Mouse (Mus musculus) lung, postnatal 36 days (tissue): ENCODE data around the gene Dtx3l.
"Not testable (repeated sequence)": the region's sequence is repeated elsewhere in the genome, so short reads cannot be mapped to it uniquely, and the experiment has no call there.

Source experiments
- DNase-seq: peaks from one replicate; pipeline ENCODE4 v3.0.0; 2022; ENCODE audit warnings: mixed read lengths

The Dtx3l gene

DNA sequence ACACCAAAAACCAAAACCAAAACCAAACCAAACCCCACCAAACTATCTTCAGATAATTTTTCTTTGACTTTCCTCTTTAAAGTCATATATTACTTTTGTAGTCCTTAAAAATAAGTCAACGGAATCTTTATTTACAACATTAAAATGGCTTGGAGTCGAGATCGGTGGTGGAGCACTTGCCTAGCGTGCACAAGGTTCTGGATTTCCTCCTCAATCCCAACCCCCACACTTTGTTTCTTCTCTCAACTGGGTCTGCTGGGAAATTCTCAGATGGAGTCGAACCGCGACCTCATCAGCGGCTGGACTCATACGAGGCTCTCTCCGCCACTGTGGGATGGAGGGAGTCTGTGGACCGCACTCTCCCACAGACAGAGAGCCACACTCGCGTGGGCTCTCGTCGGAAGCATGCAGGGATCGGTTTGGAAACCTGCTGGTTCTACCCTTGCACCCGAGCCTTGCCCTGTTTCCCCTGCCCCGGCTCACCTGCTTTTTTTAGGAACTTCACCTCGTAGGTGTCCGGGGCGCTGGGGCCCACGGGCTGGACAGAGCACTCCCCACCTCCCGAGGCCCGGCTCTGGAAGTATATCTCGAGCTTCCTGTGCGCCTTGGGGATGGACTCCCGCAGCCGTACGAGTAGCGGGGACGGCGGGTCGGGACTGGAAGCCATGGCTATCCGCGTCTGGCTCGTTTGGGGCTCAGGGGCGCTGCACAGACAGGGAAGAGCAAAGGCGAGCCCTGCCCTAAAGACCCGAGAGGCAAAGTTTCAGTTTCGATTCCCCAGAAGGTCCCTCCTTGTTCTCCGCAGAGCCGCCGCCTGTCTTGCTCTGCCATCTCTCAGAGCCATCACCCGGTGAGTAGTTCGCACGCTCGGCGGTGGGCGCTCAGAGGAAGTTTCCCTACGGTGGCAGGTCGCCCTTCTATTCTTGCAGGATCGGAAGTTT is at the start of gene Dtx3l, which contains the start of gene Parp9:
Gene Dtx3l (minus strand): TSS at position 941 of the 941 bp plus-strand sequence.
Gene Parp9 (plus strand): TSS at position 260 of the 941 bp plus-strand sequence.
- peak; percentile 81 for DNase-seq

DNA sequence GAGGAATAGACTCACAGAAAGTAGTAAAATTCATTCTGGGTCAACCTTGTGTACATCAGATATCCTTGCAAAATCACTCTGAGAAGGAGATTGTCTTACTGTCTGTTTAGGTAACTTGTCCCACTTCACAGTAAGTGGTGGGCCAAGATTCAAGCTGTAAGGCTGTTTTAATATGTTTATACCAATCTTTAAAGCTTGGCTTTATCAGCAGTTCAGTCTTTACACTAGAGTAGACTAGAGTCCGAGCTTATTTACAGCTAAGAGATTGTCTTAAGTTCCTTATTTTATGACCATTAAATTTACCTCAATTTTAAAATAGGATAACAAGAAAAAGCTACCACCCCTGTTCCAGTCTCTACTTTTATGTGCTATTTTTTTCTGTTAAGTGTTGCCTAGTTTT is 49.0 kb upstream of the Dtx3l start:
- DNase-seq: no peak

DNA sequence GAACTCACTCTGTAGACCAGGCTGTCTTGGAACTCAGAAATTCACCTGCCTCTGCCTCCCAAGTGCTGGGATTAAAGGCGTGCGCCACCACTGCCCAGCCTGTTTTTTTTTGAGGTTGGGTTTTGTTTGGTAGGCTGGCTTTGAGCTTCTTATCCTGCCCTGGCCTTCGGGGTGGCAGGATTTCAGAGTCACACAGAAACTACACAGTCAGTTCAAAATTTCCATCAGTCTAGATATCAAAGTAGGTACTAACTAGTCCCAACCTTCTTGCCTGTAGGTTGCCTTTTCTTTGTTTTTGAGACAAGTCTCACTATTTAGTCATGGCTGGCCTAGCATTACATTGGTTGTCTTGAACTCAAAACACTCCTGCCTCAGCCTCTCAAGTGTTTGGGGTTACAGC is 45.5 kb upstream of the Dtx3l start:
- DNase-seq: no peak

DNA sequence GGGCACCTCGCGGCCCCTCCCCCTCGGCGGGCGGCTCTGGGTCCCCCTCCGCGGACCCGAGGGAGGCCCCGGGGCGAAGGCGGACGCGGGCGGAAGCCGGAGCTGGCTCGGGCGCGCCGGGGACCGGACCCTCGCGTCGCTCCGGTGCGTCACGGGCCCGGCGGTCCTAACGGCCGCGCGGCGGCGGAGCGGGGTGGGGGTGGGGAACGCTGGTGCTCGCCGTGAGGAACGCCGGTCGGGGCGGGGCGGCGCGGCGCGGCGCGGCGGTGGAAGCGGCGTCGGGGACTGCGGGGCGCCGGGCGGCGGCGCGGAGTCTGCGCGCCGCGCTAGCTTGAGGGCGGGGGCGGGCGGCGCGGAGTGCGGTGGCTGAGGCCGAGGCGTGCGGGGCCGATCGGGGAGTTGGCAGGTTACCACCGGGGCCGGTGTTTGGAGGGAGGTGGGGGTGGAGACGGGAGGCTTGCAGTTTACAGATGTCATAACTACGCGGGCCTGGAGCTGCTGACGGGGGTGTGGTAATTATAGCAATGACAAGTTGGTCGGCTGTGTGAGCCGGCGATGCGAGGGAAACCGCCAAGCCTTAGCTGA is 44.7 kb upstream of the Dtx3l start:
- DNase-seq: peak; percentile 73

DNA sequence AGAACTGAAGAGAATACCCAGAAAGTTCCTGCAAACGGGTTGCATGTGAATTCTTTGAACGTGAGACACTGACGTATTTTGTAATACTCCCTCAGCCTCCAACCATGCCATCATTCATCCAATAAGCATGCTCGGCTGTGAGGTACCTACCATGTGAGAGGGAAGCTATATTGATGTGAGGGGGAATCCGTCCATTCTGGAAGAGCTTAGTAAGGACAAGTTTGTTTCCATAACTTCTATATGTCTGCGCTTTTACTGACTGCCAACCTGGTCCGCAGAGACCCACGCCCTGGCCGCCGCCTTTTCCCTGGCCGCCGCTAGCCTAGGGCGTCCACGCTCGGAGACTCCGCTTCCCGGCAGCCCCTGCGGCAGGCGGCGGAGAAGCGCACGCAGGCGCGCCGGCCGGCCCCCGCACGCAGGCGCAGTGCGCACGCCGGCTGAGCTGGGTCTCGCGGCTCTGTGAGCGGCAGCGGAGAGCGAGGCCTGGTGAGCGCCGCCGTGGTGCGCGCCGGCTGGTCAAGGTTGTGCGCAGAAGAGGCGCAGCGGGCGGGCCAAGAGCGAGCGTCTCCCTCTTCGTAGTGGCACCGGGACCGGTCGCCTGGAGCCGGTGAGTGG is 44.1 kb upstream of the Dtx3l start:
- DNase-seq: peak; percentile 88

DNA sequence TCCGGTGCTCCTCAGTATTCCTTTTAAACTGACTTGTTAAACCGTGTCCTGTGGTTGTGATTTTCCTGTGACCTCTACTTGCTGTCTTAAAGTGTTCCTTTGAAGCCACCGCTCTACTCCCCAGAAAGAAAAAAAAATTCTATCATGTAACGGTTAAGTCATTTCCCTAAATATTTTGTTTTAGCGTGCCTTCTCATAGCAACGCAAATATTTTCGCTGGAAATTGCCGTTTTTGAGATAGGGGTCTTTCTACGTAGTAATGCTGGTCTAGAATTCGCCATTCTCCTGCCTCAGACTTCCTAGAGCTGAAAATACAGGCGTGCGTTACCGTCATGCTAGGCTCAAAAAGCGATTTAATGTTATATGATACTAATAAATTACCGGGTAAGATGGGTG is 43.6 kb upstream of the Dtx3l start:
- no peak for DNase-seq

DNA sequence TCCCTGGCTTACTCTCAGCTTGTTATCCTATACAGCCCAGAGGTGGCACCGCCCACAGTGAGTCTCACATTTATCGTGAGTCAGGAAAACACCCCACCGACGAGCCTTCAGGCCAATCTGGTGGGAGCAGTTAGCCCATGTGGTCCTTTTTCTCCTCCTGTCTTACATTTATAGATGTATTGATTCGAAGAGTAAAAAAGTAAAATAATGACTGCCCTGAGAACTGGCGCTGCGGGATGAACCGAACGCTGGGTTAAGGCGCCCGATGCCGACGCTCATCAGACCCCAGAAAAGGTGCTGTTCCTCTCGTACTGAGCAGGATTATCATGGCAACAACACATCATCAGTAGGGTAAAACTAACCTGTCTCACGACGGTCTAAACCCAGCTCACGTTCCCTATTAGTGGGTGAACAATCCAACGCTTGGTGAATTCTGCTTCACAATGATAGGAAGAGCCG is 42.4 kb upstream of the Dtx3l start:
- peak; percentile 100 for DNase-seq

DNA sequence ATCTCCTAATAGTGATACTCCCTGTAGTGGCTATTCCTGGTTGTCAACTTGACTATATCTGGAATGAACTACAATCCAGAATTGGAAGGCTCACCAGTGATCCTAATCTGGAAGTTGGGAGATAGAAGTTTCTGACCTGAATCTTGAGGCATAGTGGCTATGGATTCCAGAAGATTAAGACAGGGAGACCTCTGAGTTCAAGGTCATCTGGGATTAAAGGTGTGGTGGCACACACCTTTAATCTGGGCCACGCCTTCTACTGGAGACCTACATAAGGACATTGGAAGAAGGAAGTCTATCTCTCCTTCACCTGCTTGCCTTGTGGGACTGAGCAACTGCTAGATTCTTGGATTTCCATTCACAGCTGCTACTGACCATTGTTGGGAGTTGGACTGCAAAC is 39.5 kb upstream of the Dtx3l start, which contains the start of gene Kpna1:
Gene Kpna1 (plus strand): TSS at position 301 of the 400 bp plus-strand sequence.
- not testable (repeated sequence) for DNase-seq

DNA sequence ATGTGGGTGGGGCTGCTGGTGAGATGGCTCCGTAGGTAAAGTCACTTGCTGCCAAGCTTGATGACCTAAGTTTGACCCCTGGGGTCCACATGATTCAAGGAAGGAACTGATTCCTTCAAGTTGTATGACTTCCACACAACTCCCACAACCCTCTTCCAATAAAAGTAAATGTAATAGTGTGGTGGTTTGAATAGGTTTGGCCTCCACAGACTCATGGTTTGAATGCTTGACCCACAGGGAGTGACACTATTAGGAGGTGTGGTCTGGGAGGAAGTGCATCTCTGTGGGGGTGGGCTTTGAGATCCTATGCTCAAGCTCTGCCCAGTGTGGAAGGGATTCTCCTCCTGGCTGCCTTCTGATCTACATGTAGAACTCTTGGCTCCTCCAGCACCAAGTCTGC is 35.1 kb upstream of the Dtx3l start:
- no peak for DNase-seq

DNA sequence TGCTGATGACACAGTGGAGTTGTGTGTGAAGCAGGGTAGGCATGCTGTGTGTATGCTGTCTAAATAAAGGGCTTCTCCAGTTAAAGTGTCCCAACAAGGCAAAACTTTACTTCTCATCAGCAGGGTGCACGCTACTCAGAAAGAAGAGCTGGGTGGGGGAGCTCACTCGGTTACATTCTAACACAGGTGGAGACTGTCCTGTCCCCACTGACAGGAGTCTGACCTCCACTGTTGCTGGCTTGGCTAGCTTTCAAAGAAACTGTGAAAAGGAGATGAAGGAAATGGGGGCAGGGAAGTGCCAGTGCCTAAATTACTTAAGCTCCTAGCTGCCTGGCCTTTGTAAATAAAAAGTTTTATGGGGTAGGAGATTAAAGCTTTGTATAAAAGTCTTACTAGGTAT is 29.2 kb upstream of the Dtx3l start:
- DNase-seq: no peak

DNA sequence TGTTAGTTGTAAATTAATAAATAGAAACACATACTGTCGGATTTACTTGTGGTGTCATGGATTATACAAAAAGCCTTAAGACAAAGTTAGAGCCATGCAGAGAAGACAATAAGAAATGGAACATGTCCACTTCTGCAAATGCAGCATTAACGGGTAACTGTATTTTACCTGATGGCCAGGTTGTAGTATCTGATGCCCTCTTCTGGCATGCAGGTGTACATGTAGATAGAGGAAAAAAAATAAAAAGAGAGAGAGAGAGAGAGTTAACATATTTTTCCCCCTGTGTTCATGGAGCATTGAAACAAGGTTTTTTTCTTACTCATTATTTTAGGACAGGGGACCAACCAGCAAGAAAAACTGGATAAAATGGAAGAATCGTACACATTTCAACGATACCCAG is 28.4 kb upstream of the Dtx3l start:
- DNase-seq: no peak

DNA sequence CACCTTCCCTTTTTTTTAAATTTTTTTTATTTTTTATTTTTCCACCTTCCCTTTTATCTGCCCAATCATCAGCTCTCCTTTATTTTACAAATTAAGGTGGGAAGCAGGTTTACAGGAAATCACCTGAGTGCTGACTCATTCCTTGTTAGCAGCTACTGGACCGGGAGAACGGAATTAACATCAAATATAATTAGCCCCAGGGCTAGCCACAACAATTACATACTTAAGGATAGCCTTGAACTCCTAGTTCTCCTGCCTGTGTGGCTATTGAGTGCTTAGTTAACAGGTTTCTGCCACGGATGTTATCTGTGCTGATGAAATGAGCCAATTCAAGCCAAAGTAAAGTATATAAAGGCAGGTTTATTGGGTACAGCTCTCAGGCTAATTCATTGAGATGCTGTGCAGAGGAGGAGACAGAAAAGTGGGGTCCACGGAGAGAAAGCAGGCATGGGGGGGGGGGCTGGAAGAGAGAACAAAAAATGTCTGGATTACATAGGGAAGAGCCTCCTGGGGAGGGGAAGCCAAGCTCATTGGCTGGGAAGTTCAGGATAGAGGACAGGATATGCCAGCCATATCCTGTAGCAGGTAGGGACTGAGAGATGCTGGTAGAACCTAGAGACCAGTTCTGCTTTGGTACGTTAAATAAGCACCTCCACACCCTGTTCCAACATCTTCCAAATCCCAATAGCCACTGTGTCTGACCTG is 27.6 kb upstream of the Dtx3l start:
- no peak for DNase-seq

DNA sequence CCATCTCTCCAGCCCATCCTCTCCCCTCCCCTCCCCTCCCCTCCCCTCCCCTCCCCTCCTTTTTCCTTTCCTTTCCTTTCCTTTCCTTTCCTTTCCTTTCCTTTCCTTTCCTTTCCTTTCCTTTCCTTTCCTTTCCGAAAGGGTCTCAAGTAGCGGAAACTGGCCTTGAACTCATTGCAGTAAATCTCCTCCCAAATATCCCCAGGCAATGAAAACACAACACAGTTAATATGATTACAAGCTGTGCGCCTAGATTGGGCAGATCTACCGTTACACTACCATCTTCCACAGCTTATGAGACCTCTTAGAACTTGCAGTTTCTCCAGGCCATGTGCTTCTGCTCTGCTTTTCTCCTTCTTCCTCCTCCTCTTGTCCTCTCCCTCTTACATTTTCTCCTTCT is 27.0 kb upstream of the Dtx3l start:
- not testable (repeated sequence) for DNase-seq

DNA sequence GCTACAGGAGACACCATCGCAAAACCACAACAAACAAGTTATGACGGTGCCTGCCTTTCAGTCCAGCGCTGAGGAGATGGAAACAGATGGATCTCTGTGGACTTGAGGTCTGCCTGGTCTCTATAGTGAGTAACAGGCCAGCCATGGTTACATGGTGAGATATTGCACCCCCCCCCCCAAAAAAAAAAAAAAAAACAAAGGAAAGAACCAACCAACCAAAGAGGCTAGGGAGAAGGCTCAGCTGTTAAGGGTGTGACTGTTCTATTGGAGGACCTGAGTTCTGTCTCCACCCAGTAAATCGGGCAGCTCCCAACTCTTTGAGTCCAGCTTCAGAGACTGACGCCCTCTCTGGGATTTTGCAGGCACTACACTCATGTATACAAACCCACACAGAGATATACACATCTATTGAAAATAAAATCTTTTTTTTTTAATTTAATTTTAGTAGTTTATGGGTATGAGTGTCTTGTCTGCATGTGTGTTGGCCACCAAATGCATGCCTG is 13.7 kb upstream of the Dtx3l start:
- no peak for DNase-seq

DNA sequence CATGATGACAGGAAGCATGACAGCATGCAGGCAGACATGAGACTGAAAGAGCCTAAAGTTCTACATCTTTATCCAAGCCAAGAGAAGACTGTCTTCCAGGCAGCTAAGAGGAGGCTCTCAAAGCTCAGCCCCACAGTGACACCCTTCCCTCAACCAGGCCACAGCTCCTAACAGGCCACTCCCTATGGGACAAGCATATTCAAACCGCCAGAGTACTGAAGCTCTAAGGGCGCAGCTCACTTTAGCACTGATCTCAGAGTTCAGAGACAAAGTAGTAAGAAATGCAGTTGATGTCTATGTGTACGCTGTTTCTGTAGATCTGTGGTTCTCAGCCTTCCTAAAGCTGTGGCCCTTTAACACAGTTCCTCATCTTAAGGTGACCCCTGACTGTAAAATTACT is 12.3 kb upstream of the Dtx3l start:
- no peak for DNase-seq

DNA sequence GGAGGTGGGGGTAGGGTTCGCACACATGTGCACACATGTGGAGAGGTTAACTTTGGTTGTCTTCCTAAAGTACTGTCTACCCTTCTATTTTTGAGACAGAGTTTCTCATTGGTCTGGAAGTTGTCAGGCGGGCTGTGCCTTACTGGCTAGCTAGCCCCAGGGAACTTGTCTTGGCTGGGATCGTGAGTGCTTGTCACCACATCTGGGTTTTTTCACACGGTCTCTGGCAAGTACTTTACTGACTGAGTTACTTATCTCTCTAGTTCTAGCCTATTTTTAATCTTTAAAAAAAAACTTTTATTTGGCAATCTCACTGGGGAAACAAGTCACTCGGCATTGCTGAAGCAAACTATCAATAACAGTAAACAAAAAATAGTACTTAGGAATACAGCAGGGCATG is 10.3 kb upstream of the Dtx3l start:
- DNase-seq: no peak

DNA sequence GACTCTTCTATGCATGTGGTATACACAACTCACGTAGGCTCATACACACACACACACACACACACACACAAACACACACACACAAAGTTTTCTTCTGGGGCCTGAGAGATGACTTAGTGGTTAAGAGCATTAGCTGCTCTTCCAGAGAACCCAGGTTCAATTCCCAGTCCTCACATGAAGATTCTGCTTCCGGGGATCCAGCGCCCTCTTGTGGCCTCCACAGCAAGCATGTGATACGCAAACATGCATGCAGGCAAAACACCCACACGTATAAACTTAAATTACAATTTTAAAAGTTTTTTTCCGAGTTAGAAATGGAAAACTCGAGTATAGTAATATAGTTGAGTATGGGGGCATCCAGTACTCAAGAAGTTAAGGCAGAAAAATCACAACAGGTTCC is 2.4 kb upstream of the Dtx3l start:
- DNase-seq: peak; percentile 33

DNA sequence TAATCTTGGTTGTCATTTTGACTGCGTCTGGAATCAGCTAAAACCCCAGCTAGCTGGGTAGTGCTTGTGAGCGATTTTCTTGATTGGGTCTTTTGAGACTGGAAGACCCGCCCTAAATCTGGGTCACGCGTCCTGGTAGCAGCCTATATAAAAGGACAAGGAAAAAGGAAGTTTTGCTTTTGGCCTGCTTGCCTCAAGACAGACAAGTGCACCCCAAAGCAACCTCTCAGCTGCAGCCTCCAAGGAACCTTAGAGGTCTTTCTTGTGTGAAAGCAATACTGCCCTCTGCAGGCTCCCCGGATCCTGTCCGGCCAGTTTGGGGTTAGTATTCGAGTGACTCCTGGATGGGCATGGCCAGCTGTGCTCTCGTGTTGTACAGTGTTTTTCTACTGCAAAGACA is 739 bp upstream of the Dtx3l start:
- peak; percentile 97 for DNase-seq

DNA sequence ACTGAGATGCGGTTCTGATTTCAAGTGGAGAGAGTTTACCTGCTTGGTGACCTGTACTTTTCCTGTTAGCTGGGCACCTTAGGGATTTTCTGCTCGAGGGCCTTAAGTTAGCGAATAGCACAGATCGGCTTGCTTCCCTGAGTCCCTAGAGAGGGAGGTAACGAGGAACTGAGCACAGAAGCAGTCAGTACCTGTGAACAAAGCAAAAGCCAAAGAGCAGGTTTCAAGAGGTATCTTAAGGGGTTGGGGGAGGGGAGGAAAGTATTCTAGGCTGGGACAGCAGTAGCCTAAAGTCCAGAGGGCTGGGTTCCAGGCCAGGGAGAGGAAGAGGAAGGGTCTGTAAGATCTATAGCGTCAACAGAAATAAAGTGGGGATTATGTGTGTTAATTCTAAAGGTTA is 310 bp upstream of the Dtx3l start:
- peak; percentile 66 for DNase-seq

DNA sequence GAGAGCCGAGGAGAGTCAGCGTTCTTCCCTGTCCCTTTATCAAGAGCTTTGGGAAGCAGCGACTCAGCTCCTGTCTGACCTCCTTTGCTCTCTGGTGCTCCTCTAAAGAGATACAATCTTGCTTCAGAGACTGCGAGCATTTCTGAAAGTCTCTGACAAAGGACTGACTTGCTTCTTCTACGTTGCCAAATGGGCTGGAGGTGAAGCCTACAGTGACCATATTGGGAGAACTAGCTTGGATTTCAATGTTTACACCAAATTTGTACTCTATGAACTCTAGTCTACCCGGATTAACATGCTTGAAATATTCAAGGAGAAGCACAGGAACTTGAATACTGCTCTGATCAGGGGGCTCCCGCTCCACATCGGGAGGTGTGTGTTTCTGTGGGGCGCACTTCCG is 5.8 kb downstream of the Dtx3l start:
- DNase-seq: no peak

DNA sequence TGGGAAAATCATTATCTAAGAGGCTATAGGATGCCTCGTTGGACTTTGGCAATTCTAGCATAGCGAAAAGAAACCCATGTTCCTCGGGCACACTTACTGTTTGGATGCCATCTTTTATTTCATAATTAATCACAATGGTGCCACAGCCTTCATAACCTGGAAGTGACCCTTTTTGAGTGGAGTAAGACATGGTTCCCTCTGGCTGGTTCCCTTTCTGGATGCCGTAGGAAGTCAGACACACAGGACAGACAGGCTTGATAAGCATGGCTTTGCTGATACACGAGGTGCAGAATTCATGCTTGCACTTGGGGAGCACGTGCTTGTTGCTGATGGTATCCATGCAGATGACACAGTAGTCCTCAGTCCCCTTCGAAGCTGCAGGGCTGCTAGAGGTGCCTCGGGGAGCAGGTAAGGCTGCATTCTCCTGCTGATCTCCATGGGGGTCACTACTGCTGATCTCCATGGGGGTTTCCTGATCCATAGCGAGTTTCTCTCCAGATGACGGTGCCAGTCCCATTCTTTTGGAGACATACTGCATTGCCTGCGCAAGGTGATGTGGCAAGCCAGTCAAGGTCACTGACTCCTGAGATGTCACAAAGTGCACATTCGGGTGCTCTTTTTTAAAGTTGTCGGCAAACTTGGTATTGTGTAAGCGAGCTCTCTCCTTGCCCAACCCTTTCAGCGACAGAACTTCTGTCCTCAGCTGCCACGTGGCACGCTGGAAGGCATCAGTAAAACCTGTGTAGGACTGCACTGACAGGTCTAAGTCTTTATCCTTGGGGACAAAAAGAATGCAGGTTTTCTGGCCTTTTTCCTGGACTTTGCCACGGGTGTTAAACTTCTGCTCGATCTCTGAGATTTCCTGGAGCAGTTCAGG is 6.5 kb downstream of the Dtx3l start:
- no peak for DNase-seq

DNA sequence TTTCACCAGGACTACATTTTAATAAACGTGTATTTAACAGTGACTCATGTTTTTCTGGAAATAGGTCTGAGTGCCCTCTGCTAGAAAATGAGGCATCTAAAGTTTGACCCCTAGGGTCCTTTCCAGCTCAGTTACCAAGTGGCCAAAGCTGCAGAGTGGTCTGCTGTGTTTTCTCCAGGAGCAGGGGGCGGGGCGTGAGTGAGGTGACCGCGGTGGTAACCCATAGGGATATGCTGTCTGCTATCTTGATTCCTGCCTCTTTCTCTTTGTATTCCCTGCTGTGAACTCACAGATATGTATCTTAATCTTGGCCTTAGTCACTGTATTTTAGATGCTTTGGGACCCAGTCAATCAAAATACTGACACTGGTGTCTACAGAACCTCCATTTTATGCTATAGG is 14.6 kb downstream of the Dtx3l start:
- no peak for DNase-seq
